Mouse (Mus musculus): ENCODE measurements at regions not wholly inside any gene's neighbourhood (a gene's known extent, or its start where the extent isn't known, plus 50 kb on each side); places are given as distances from the start of the nearest gene placed in this dataset.
A peak's percentile ranks its signal among the peaks of the same experiment; 100 is the strongest.

DNA sequence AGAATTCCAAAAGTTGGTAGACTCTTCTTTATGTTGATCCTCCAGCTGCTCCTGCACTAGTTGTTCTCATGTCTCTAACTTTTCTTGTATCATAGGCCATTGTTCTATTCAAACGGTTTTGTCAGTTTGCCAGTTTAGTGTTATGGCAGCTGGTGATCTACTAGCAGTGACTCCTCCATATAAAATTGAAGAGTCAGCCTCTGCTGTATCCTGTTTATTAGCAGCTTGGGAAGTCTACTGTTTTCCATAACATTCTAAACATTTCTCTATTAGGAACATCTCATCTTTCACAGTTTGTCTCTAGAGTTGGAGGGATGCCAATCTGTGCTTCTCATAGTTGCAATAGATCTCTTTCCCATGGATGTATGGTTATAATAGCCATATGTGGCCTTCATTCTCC lies 58.6 kb downstream of the Drd1 start:
- 76% methylated on average over 1 of the region's 1 CpGs for WGBS
- H3K9ac ChIP-seq (ENCODE audit: low read length), result no peak overlapping the region
- H3K4me2 ChIP-seq (ENCODE audit: low read depth), result no peak overlapping the region
- DNase-seq (ENCODE audit: low spot score) (no peak), ATAC-seq (ENCODE audit: insufficient read depth, low FRiP score, low TSS enrichment) (no peak)
- H3K9me3 ChIP-seq (ENCODE audit: control insufficient read depth, low read length), result no peaks in the 10 kb centered on the region
- H3K36me3 ChIP-seq (ENCODE audit: control insufficient read depth, insufficient read depth, low read length), result no peaks in the 10 kb centered on the region
- no peaks in the 10 kb centered on the region for H3K4me1 ChIP-seq (ENCODE audit: control insufficient read depth, insufficient read depth, low read length)
- no peaks in the 10 kb centered on the region for H3K27me3 ChIP-seq (ENCODE audit: control insufficient read depth, insufficient read depth, low read length)
- no peak overlapping the region for H3K4me3 ChIP-seq (ENCODE audit: low read depth, low read length)
- no peak overlapping the region for H3K27ac ChIP-seq (ENCODE audit: low read depth, low read length)

- H3K4me2 ChIP-seq (ENCODE audit: low read depth), result no peak overlapping the region
- ATAC-seq (ENCODE audit: insufficient read depth, low FRiP score, low TSS enrichment) (no peak), DNase-seq (ENCODE audit: low spot score) (no peak)
- H3K27me3 ChIP-seq (ENCODE audit: control insufficient read depth, insufficient read depth, low read length), result no peaks in the 10 kb centered on the region
- H3K4me3 ChIP-seq (ENCODE audit: low read depth, low read length), result no peak overlapping the region
- no peak overlapping the region for H3K9ac ChIP-seq (ENCODE audit: low read length)
- H3K36me3 ChIP-seq (ENCODE audit: control insufficient read depth, insufficient read depth, low read length), result no peaks in the 10 kb centered on the region
- no peak overlapping the region for H3K27ac ChIP-seq (ENCODE audit: low read depth, low read length)
- no peaks in the 10 kb centered on the region for H3K9me3 ChIP-seq (ENCODE audit: control insufficient read depth, low read length)
- no peaks in the 10 kb centered on the region for H3K4me1 ChIP-seq (ENCODE audit: control insufficient read depth, insufficient read depth, low read length)
- 49% methylated on average over 7 of the region's 7 CpGs for WGBS
Observed at GRCm38 (mm10) chr13:53992863-53993451, 62.5 kb downstream of the Drd1 start.

DNA sequence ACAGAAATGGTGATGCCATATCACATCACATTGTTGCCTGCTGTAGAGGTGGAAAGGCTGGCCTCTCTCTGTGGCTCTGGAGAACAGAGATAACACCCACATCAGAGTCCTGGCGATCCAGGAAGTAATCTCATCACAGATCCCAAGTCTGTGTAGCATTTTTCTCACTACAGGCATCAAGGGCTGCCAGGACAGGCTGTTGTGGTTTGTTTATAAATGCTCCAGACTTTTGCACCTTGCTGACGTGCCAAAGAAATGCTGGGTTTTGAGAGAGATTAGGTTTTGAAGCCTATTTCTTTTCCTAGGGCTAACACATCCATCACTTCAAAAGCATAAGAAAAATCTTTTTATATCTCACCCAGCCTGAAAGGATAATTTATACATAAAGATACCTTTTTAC lies 76.3 kb downstream of the Drd1 start:
- Histone ChIP-seq H3K4me2 (ENCODE audit: low read depth) (no peak overlapping the region), H3K27me3 (ENCODE audit: control insufficient read depth, insufficient read depth, low read length) (no peaks in the 10 kb centered on the region), H3K9ac (ENCODE audit: low read length) (no peak overlapping the region), H3K9me3 (ENCODE audit: control insufficient read depth, low read length) (no peaks in the 10 kb centered on the region), H3K4me3 (ENCODE audit: low read depth, low read length) (no peak overlapping the region), H3K27ac (ENCODE audit: low read depth, low read length) (no peak overlapping the region), H3K4me1 (ENCODE audit: control insufficient read depth, insufficient read depth, low read length) (no peaks in the 10 kb centered on the region), H3K36me3 (ENCODE audit: control insufficient read depth, insufficient read depth, low read length) (no peaks in the 10 kb centered on the region)
- DNase-seq (ENCODE audit: low spot score) (no peak), ATAC-seq (ENCODE audit: insufficient read depth, low FRiP score, low TSS enrichment) (no peak)
- 71% methylated on average over 2 of the region's 2 CpGs for WGBS

- H3K27ac ChIP-seq (ENCODE audit: low read depth, low read length), result no peak overlapping the region
- H3K36me3 ChIP-seq (ENCODE audit: control insufficient read depth, insufficient read depth, low read length), result no peaks in the 10 kb centered on the region
- H3K9ac ChIP-seq (ENCODE audit: low read length), result no peak overlapping the region
- no peak overlapping the region for H3K4me3 ChIP-seq (ENCODE audit: low read depth, low read length)
- H3K9me3 ChIP-seq (ENCODE audit: control insufficient read depth, low read length), result no peaks in the 10 kb centered on the region
- no peaks in the 10 kb centered on the region for H3K27me3 ChIP-seq (ENCODE audit: control insufficient read depth, insufficient read depth, low read length)
- H3K4me1 ChIP-seq (ENCODE audit: control insufficient read depth, insufficient read depth, low read length), result no peaks in the 10 kb centered on the region
- 89% methylated on average over 2 of the region's 2 CpGs for WGBS
- H3K4me2 ChIP-seq (ENCODE audit: low read depth), result no peak overlapping the region
- DNase-seq (ENCODE audit: low spot score) (no peak), ATAC-seq (ENCODE audit: insufficient read depth, low FRiP score, low TSS enrichment) (no peak)
Observed at GRCm38 (mm10) chr13:53969421-53969820, 86.1 kb downstream of the Drd1 start.

GRCm38 (mm10) chr13:53956167-53956566 lies 99.3 kb downstream of the Drd1 start:
- H3K27ac ChIP-seq (ENCODE audit: low read depth, low read length), result no peak overlapping the region
- H3K36me3 ChIP-seq (ENCODE audit: control insufficient read depth, insufficient read depth, low read length), result no peaks in the 10 kb centered on the region
- no peaks in the 10 kb centered on the region for H3K4me1 ChIP-seq (ENCODE audit: control insufficient read depth, insufficient read depth, low read length)
- no peak overlapping the region for H3K4me2 ChIP-seq (ENCODE audit: low read depth)
- no peak overlapping the region for H3K9ac ChIP-seq (ENCODE audit: low read length)
- ATAC-seq (ENCODE audit: insufficient read depth, low FRiP score, low TSS enrichment) (no peak), DNase-seq (ENCODE audit: low spot score) (no peak)
- no peak overlapping the region for H3K4me3 ChIP-seq (ENCODE audit: low read depth, low read length)
- WGBS, result 92% methylated on average over 15 of the region's 15 CpGs
- no peaks in the 10 kb centered on the region for H3K27me3 ChIP-seq (ENCODE audit: control insufficient read depth, insufficient read depth, low read length)
- H3K9me3 ChIP-seq (ENCODE audit: control insufficient read depth, low read length), result no peaks in the 10 kb centered on the region

- no peaks in the 10 kb centered on the region for H3K36me3 ChIP-seq (ENCODE audit: control insufficient read depth, insufficient read depth, low read length)
- ATAC-seq (ENCODE audit: insufficient read depth, low FRiP score, low TSS enrichment) (no peak), DNase-seq (ENCODE audit: low spot score) (peak; percentile 51)
- no peak overlapping the region for H3K9ac ChIP-seq (ENCODE audit: low read length)
- no peaks in the 10 kb centered on the region for H3K4me1 ChIP-seq (ENCODE audit: control insufficient read depth, insufficient read depth, low read length)
- H3K4me3 ChIP-seq (ENCODE audit: low read depth, low read length), result no peak overlapping the region
- no peak overlapping the region for H3K4me2 ChIP-seq (ENCODE audit: low read depth)
- 7% methylated on average over 4 of the region's 4 CpGs for WGBS
- no peaks in the 10 kb centered on the region for H3K9me3 ChIP-seq (ENCODE audit: control insufficient read depth, low read length)
- H3K27ac ChIP-seq (ENCODE audit: low read depth, low read length), result no peak overlapping the region
- H3K27me3 ChIP-seq (ENCODE audit: control insufficient read depth, insufficient read depth, low read length), result no peaks in the 10 kb centered on the region
Observed at GRCm38 (mm10) chr13:53948056-53948455, 107.4 kb downstream of the Drd1 start.

- Histone ChIP-seq H3K4me2 (ENCODE audit: low read depth) (no peak overlapping the region), H3K4me1 (ENCODE audit: control insufficient read depth, insufficient read depth, low read length) (no peaks in the 10 kb centered on the region), H3K36me3 (ENCODE audit: control insufficient read depth, insufficient read depth, low read length) (no peaks in the 10 kb centered on the region), H3K27ac (ENCODE audit: low read depth, low read length) (no peak overlapping the region), H3K9ac (ENCODE audit: low read length) (no peak overlapping the region), H3K27me3 (ENCODE audit: control insufficient read depth, insufficient read depth, low read length) (no peaks in the 10 kb centered on the region), H3K9me3 (ENCODE audit: control insufficient read depth, low read length) (no peaks in the 10 kb centered on the region), H3K4me3 (ENCODE audit: low read depth, low read length) (no peak overlapping the region)
- DNase-seq (ENCODE audit: low spot score), result no peak
- no peak for ATAC-seq (ENCODE audit: insufficient read depth, low FRiP score, low TSS enrichment)
- WGBS, result 83% methylated on average over 5 of the region's 5 CpGs
Observed at GRCm38 (mm10) chr13:53945681-53946080, 109.8 kb downstream of the Drd1 start.

DNA sequence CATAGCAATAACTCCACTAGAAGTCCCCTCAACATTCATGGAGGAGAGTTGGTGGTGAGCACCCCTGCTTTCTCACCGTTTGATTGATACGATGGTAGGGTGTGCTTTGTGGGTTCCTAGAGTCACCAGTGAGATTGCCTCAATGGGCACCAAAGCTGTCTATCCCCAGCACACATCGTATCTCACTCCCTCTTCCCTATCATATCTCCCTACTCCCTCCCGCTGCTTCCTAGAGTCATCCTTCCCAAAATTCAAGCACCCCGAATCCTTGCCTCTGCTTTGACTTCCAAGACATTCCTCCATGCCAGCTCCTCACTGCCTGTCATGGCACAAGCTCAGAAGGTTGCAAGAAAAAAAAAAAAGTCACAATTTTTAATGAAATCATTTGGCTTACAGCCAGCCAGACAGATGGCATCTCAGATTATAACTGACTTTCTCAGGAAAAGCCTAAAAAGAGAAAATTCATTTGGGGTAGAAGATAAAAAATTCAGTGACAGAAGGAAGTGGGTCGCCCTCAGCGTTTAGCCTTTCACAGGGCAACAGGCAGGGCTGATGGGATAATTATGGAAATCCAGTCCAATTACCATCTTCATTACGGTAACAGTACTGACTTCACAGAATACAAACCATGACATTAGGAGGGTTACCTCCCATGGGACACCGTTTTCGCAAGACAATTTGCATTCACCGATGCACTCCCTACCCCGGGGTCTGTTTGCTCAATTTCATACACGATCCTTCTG lies 114.3 kb downstream of the Drd1 start:
- peak; percentile 19 for DNase-seq (ENCODE audit: low spot score)

DNA sequence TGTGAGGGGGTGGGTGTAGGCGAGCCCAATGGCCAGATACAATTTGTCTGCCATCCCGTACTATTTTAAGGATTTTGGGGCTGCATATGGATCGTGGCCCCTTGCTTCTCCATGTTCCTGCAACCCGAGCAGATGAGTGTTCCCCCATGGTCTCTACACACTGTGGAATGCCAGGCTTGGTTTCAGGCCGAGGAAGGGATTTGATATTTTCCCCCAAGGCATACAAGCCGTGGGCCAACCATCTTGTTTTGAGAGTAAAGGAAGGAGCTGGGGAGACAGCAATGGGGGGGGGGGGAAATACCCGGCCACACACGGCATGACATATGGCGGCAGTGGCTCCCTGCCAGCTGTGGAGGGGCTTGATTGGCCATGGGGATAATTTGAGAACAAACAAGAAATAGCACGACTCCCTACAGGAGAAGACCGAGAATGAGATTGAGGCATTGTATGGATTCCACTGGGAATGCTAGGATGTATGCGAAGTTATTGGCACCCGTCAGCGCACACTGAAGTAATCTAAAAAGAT lies 120.3 kb downstream of the Drd1 start:
- no peak for ATAC-seq (ENCODE audit: insufficient read depth, low FRiP score, low TSS enrichment)
- Histone ChIP-seq H3K4me1 (ENCODE audit: control insufficient read depth, insufficient read depth, low read length) (no peaks in the 10 kb centered on the region), H3K9ac (ENCODE audit: low read length) (no peak overlapping the region), H3K9me3 (ENCODE audit: control insufficient read depth, low read length) (no peaks in the 10 kb centered on the region), H3K4me2 (ENCODE audit: low read depth) (no peak overlapping the region), H3K27ac (ENCODE audit: low read depth, low read length) (no peak overlapping the region), H3K27me3 (ENCODE audit: control insufficient read depth, insufficient read depth, low read length) (no peaks in the 10 kb centered on the region), H3K36me3 (ENCODE audit: control insufficient read depth, insufficient read depth, low read length) (no peaks in the 10 kb centered on the region), H3K4me3 (ENCODE audit: low read depth, low read length) (no peak overlapping the region)
- DNase-seq (ENCODE audit: low spot score), result no peak
- WGBS, result 88% methylated on average over 14 of the region's 14 CpGs

More for the DNA sequence above, 114.3 kb downstream of the Drd1 start:
- Histone ChIP-seq H3K4me1 (ENCODE audit: control insufficient read depth, insufficient read depth, low read length) (no peaks in the 10 kb centered on the region), H3K36me3 (ENCODE audit: control insufficient read depth, insufficient read depth, low read length) (no peaks in the 10 kb centered on the region), H3K9me3 (ENCODE audit: control insufficient read depth, low read length) (no peaks in the 10 kb centered on the region), H3K27ac (ENCODE audit: low read depth, low read length) (no peak overlapping the region), H3K9ac (ENCODE audit: low read length) (no peak overlapping the region), H3K4me3 (ENCODE audit: low read depth, low read length) (no peak overlapping the region), H3K4me2 (ENCODE audit: low read depth) (no peak overlapping the region), H3K27me3 (ENCODE audit: control insufficient read depth, insufficient read depth, low read length) (no peaks in the 10 kb centered on the region)
- no peak for ATAC-seq (ENCODE audit: insufficient read depth, low FRiP score, low TSS enrichment)
- 85% methylated on average over 13 of the region's 13 CpGs for WGBS
